Mouse (Mus musculus): ENCODE measurements around the gene Cldn13. TPM values are rescaled to one million over a fixed set of nuclear protein-coding genes. Genes with fewer than 3 reads are reported as not detected.

The Cldn13 gene
- polyA plus RNA-seq, 1 experiment from 2014 or later, result 10.0 TPM

- no peak overlapping the region for H3K9ac ChIP-seq
- no peak overlapping the region for H3K4me3 ChIP-seq
- H3K27me3 ChIP-seq (replicated peaks), result 0 out of 2 replicates have a peak, but pooled peaks cover 5% of the 10 kb centered on the region
- no peaks in the 10 kb centered on the region for H3K9me3 ChIP-seq (replicated peaks)
- 85% methylated on average over 8 of the region's 8 CpGs for WGBS
- peaks cover 7% of the 10 kb centered on the region; the same call in 1 of the 2 replicates for H3K4me1 ChIP-seq (replicated peaks)
- H3K27ac ChIP-seq (ENCODE audit: poor library complexity, severe bottlenecking), result no peak overlapping the region
- H3K4me2 ChIP-seq, result no peak overlapping the region
- ATAC-seq (ENCODE audit: insufficient number of reproducible peaks, low FRiP score), result no peak
- H3K36me3 ChIP-seq, result peaks cover 10% of the 10 kb centered on the region; the same call in 1 of the 2 replicates
These were observed 18.0 kb upstream of the Cldn13 start for GRCm38 (mm10) chr5:134933281-134933680.

GRCm38 (mm10) chr5:134932903-134933276, 17.6 kb upstream of the Cldn13 start:
- Histone ChIP-seq H3K4me3 (peak overlapping the region; percentile 78), H3K9ac (peak overlapping the region; percentile 84), H3K36me3 (peaks cover 10% of the 10 kb centered on the region; the same call in 1 of the 2 replicates), H3K9me3 (replicated peaks) (no peaks in the 10 kb centered on the region), H3K4me2 (peak overlapping the region; percentile 92), H3K27me3 (replicated peaks) (0 out of 2 replicates have a peak, but pooled peaks cover 5% of the 10 kb centered on the region), H3K27ac (ENCODE audit: poor library complexity, severe bottlenecking) (0 out of 2 replicates have a peak overlapping the region, but pooled peaks have one; percentile 62), H3K4me1 (replicated peaks) (peaks cover 7% of the 10 kb centered on the region; the same call in 1 of the 2 replicates)
- peak; percentile 34; the same call in 1 of the 2 replicates for ATAC-seq (ENCODE audit: insufficient number of reproducible peaks, low FRiP score)
- 36% methylated on average over 9 of the region's 9 CpGs for WGBS

GRCm38 (mm10) chr5:134932179-134932902, 17.0 kb upstream of the Cldn13 start, which contains the start of gene Mettl27:
Mettl27 (plus strand) TSS chr5:134932368.
- H3K36me3 ChIP-seq, result peaks cover 10% of the 10 kb centered on the region; the same call in 1 of the 2 replicates
- H3K4me2 ChIP-seq, result peak within 1 kb of the TSS; percentile 92

DNA sequence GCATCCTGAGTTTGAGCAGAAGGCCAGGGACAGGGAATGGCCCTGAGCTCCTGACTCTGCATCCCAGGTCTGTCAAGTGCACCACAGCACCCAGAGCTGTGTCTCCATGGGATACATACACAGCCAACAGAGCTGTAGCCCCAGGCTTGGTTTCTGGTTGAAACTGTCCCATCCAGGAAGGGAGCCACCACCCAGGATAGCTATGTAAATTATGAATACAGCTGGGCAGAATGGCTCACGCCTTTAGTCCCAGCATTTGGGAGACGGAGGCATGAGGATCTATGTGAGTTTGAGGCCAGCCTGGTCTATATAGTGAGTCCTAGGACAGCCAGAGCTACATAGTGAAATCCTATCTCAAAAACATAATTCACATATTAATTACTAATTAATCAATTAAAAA, 14.7 kb upstream of the Cldn13 start:
- no peak overlapping the region for H3K9ac ChIP-seq
- H3K9me3 ChIP-seq (replicated peaks), result no peaks in the 10 kb centered on the region
- H3K4me2 ChIP-seq, result no peak overlapping the region
- peaks cover 7% of the 10 kb centered on the region; the same call in 1 of the 2 replicates for H3K4me1 ChIP-seq (replicated peaks)
- ATAC-seq (ENCODE audit: insufficient number of reproducible peaks, low FRiP score), result no peak
- no peak overlapping the region for H3K4me3 ChIP-seq
- peaks cover 4% of the 10 kb centered on the region; the same call in 1 of the 2 replicates for H3K36me3 ChIP-seq
- WGBS, result 83% methylated on average over 2 of the region's 2 CpGs
- H3K27me3 ChIP-seq (replicated peaks), result 0 out of 2 replicates have a peak, but pooled peaks cover 5% of the 10 kb centered on the region
- H3K27ac ChIP-seq (ENCODE audit: poor library complexity, severe bottlenecking), result no peak overlapping the region

More at GRCm38 (mm10) chr5:134932179-134932902, 17.0 kb upstream of the Cldn13 start, which contains the start of gene Mettl27:
- H3K4me1 ChIP-seq (replicated peaks), result peaks cover 7% of the 10 kb centered on the region; the same call in 1 of the 2 replicates
- H3K9ac ChIP-seq, result peak within 1 kb of the TSS; percentile 84
- peak within 1 kb of the TSS; percentile 62; the same call in 1 of the 2 replicates for H3K27ac ChIP-seq (ENCODE audit: poor library complexity, severe bottlenecking)
- no peaks in the 10 kb centered on the region for H3K9me3 ChIP-seq (replicated peaks)
- ATAC-seq (ENCODE audit: insufficient number of reproducible peaks, low FRiP score), result peak; percentile 96
- H3K27me3 ChIP-seq (replicated peaks), result 0 out of 2 replicates have a peak, but pooled peaks cover 5% of the 10 kb centered on the region
- WGBS, result under 1% methylated on average over 41 of the region's 41 CpGs
- peak within 1 kb of the TSS; percentile 78 for H3K4me3 ChIP-seq

GRCm38 (mm10) chr5:134926726-134927125, 11.4 kb upstream of the Cldn13 start:
- no peak overlapping the region for H3K27ac ChIP-seq (ENCODE audit: poor library complexity, severe bottlenecking)
- WGBS, result 78% methylated on average over 4 of the region's 4 CpGs

GRCm38 (mm10) chr5:134923141-134923540, 7.8 kb upstream of the Cldn13 start:
- Histone ChIP-seq H3K27ac (ENCODE audit: poor library complexity, severe bottlenecking) (no peak overlapping the region), H3K4me2 (no peak overlapping the region), H3K4me1 (replicated peaks) (no peaks in the 10 kb centered on the region), H3K36me3 (no peaks in the 10 kb centered on the region), H3K4me3 (no peak overlapping the region), H3K9me3 (replicated peaks) (no peaks in the 10 kb centered on the region), H3K9ac (no peak overlapping the region), H3K27me3 (replicated peaks) (no peaks in the 10 kb centered on the region)
- no peak for ATAC-seq (ENCODE audit: insufficient number of reproducible peaks, low FRiP score)
- 69% methylated on average over 6 of the region's 6 CpGs for WGBS

More at GRCm38 (mm10) chr5:134926726-134927125, 11.4 kb upstream of the Cldn13 start:
- Histone ChIP-seq H3K4me1 (replicated peaks) (no peaks in the 10 kb centered on the region), H3K9me3 (replicated peaks) (no peaks in the 10 kb centered on the region), H3K4me3 (no peak overlapping the region), H3K36me3 (no peaks in the 10 kb centered on the region), H3K4me2 (no peak overlapping the region), H3K9ac (no peak overlapping the region), H3K27me3 (replicated peaks) (0 out of 2 replicates have a peak, but pooled peaks cover 5% of the 10 kb centered on the region)
- no peak for ATAC-seq (ENCODE audit: insufficient number of reproducible peaks, low FRiP score)

- 82% methylated on average over 8 of the region's 8 CpGs for WGBS
- Histone ChIP-seq H3K27ac (ENCODE audit: poor library complexity, severe bottlenecking) (no peak overlapping the region), H3K4me1 (replicated peaks) (no peaks in the 10 kb centered on the region), H3K4me2 (no peak overlapping the region), H3K36me3 (no peaks in the 10 kb centered on the region), H3K9ac (no peak overlapping the region), H3K9me3 (replicated peaks) (0 out of 2 replicates have a peak, but pooled peaks cover 4% of the 10 kb centered on the region), H3K27me3 (replicated peaks) (no peaks in the 10 kb centered on the region), H3K4me3 (no peak overlapping the region)
- ATAC-seq (ENCODE audit: insufficient number of reproducible peaks, low FRiP score), result no peak
These were observed 5.8 kb upstream of the Cldn13 start for GRCm38 (mm10) chr5:134921106-134921505.

GRCm38 (mm10) chr5:134920106-134920687, 4.9 kb upstream of the Cldn13 start:
- no peaks in the 10 kb centered on the region for H3K4me1 ChIP-seq (replicated peaks)
- ATAC-seq (ENCODE audit: insufficient number of reproducible peaks, low FRiP score), result no peak
- 0 out of 2 replicates have a peak, but pooled peaks cover 4% of the 10 kb centered on the region for H3K9me3 ChIP-seq (replicated peaks)
- no peak overlapping the region for H3K4me2 ChIP-seq
- no peaks in the 10 kb centered on the region for H3K36me3 ChIP-seq
- H3K9ac ChIP-seq, result no peak overlapping the region
- no peak overlapping the region for H3K27ac ChIP-seq (ENCODE audit: poor library complexity, severe bottlenecking)
- no peaks in the 10 kb centered on the region for H3K27me3 ChIP-seq (replicated peaks)
- 71% methylated on average over 6 of the region's 6 CpGs for WGBS
- no peak overlapping the region for H3K4me3 ChIP-seq

- Histone ChIP-seq H3K27ac (ENCODE audit: poor library complexity, severe bottlenecking) (no peak overlapping the region), H3K36me3 (no peaks in the 10 kb centered on the region), H3K4me1 (replicated peaks) (no peaks in the 10 kb centered on the region), H3K4me3 (no peak overlapping the region), H3K27me3 (replicated peaks) (no peaks in the 10 kb centered on the region; the same call in 1 of the 2 replicates), H3K4me2 (no peak overlapping the region), H3K9ac (no peak overlapping the region), H3K9me3 (replicated peaks) (0 out of 2 replicates have a peak, but pooled peaks cover 4% of the 10 kb centered on the region)
- peak; percentile 46 for ATAC-seq (ENCODE audit: insufficient number of reproducible peaks, low FRiP score)
- 31% methylated on average over 3 of the region's 3 CpGs for WGBS
These were observed 3.8 kb upstream of the Cldn13 start for GRCm38 (mm10) chr5:134919097-134919496.

GRCm38 (mm10) chr5:134918071-134918832, 2.9 kb upstream of the Cldn13 start:
- Histone ChIP-seq H3K36me3 (no peaks in the 10 kb centered on the region), H3K4me1 (replicated peaks) (no peaks in the 10 kb centered on the region), H3K9me3 (replicated peaks) (0 out of 2 replicates have a peak, but pooled peaks cover 4% of the 10 kb centered on the region), H3K4me3 (no peak overlapping the region), H3K4me2 (no peak overlapping the region), H3K27me3 (replicated peaks) (no peaks in the 10 kb centered on the region; the same call in 1 of the 2 replicates), H3K9ac (no peak overlapping the region), H3K27ac (ENCODE audit: poor library complexity, severe bottlenecking) (no peak overlapping the region)
- no peak for ATAC-seq (ENCODE audit: insufficient number of reproducible peaks, low FRiP score)
- WGBS, result 51% methylated on average over 16 of the region's 16 CpGs

Measured in heart, embryonic 12.5 days (tissue).